Mouse (Mus musculus) heart, embryonic 16.5 days (tissue): ENCODE measurements around the gene Scarf1. TPM values are rescaled to one million over a fixed set of nuclear protein-coding genes. Genes with fewer than 3 reads are reported as not detected.
"Not testable (repeated sequence)": the region's sequence is repeated elsewhere in the genome, so short reads cannot be mapped to it uniquely, and the experiment has no call there.

Experiments
- ATAC-seq: fragments of 200-750 bp; cut with Nextera tagmentation; replicated peaks from 2 replicates; pipeline ENCODE4 v1.8.0; 2017; ENCODE audit warnings: moderate number of reproducible peaks; ENCODE audit not compliant: insufficient read depth, low FRiP score; ENCODE audit errors: extremely low read depth
- H3K27ac ChIP-seq: fragments of 300-500 bp; sonication (generic); 2 replicates; pipeline ENCODE4 v1.5.1; 2014; ENCODE audit warnings: mild to moderate bottlenecking, low read length, control low read depth, moderate library complexity
- H3K27me3 ChIP-seq: fragments of 300-500 bp; sonication (generic); 2 replicates; pipeline ENCODE4 v1.6.1; 2014; ENCODE audit warnings: low read length, mixed read lengths; ENCODE audit not compliant: control insufficient read depth, insufficient read depth
- H3K36me3 ChIP-seq: fragments of 300-500 bp; sonication (generic); 2 replicates; pipeline ENCODE4 v1.6.1; 2014; ENCODE audit not compliant: control insufficient read depth, insufficient read depth
- H3K4me1 ChIP-seq: fragments of 300-500 bp; sonication (generic); 2 replicates; pipeline ENCODE4 v1.6.1; 2014; ENCODE audit warnings: low read length, mixed read lengths; ENCODE audit not compliant: control insufficient read depth, insufficient read depth
- H3K4me2 ChIP-seq: fragments of 300-500 bp; sonication (generic); 2 replicates; pipeline ENCODE4 v1.6.1; 2014; ENCODE audit warnings: low read depth, mild to moderate bottlenecking, control low read depth, low read length
- H3K4me3 ChIP-seq: fragments of 300-500 bp; sonication (generic); 2 replicates; pipeline ENCODE4 v1.5.1; 2014; ENCODE audit warnings: mild to moderate bottlenecking, control low read depth, low read length
- H3K9ac ChIP-seq: fragments of 300-500 bp; sonication (generic); 2 replicates; pipeline ENCODE4 v1.6.1; 2014; ENCODE audit warnings: low read length, control low read depth
- H3K9me3 ChIP-seq: fragments of 300-500 bp; sonication (generic); replicated peaks from 2 replicates; pipeline ENCODE4 v1.6.1; 2016; ENCODE audit warnings: low read length; ENCODE audit not compliant: control insufficient read depth
- WGBS: fragments of 180-500 bp; shearing (Covaris S2); extraction: QIAGEN DNeasy Blood & Tissue Kit; methylation state at CpG from one replicate; pipeline ENCODE4 v1.1.7; 2014; 5-methylcytosine and 5-hydroxymethylcytosine counted together
- polyA plus RNA-seq: library from polyadenylated mRNA; unstranded; fragments of >200 nt; fragmentation: Nextera tagmentation; extraction: Ambion mirVana; gene quantifications from 2 replicates; pipeline ENCODE4 v1.2.1, GENCODE M21; 2015

The Scarf1 gene
- polyA plus RNA-seq, 1 experiment from 2014 or later, result 11.0 TPM

DNA sequence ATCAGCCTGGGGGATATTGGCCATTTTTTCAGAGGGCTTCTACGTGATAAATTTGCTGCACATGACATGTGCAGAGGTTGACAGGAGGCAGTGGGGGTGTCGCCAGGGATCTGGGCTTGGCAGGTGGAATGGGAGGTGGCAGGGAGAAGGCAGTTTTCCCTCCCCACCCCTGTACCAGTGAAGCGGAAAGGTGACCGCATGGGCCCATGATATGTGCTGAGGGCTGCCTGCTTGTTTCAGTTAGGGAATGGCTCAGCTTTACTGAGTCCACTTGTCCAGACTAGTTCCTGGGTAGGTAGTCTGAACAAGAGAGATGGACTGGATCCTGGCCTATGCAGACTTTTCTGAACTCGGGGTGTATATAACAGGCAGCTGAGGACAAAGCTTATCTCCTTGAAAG is 38.0 kb downstream of the Scarf1 start:
- ATAC-seq, result no peak
- 87% methylated on average over 5 of the region's 5 CpGs for WGBS
- peak overlapping the region; percentile 36; the same call in 1 of the 2 replicates for H3K27ac ChIP-seq

DNA sequence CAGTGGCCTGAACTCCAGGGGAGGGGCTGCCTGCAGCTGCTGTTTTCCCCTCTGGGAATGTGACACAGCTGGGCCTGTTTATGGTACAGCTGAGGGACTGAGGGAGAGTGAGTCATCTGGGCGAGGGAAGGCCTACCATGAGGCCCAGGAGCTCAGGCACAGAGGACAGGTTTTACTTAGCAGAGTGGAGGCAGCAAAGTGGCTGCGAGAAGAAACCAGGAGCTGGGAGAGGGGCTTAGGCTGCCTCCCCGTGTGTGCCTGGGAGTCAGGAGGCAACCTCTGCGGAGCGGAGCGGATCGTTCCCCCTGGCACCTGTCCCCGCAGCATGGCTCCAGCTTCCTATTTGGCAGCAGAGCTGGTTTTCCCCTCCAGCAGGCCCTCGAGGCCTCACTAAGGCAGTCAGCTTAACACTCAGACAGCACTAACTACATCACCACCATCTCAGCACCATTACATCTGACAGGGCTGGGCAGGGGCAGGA is 38.7 kb downstream of the Scarf1 start:
- peak overlapping the region; percentile 44; the same call in 1 of the 2 replicates for H3K9ac ChIP-seq
- H3K4me2 ChIP-seq, result no peak overlapping the region
- H3K4me1 ChIP-seq, result peaks cover 26% of the 10 kb centered on the region
- no peaks in the 10 kb centered on the region for H3K9me3 ChIP-seq
- H3K27me3 ChIP-seq, result no peaks in the 10 kb centered on the region
- WGBS, result 40% methylated on average over 9 of the region's 9 CpGs
- peak overlapping the region; percentile 36; the same call in 1 of the 2 replicates for H3K27ac ChIP-seq
- no peaks in the 10 kb centered on the region for H3K36me3 ChIP-seq
- no peak overlapping the region for H3K4me3 ChIP-seq
- ATAC-seq, result peak; percentile 62

More for the DNA sequence above, 38.0 kb downstream of the Scarf1 start:
- Histone ChIP-seq H3K9me3 (no peaks in the 10 kb centered on the region), H3K27me3 (no peaks in the 10 kb centered on the region), H3K4me2 (no peak overlapping the region), H3K36me3 (no peaks in the 10 kb centered on the region), H3K4me1 (peaks cover 26% of the 10 kb centered on the region), H3K4me3 (no peak overlapping the region), H3K9ac (no peak overlapping the region)

DNA sequence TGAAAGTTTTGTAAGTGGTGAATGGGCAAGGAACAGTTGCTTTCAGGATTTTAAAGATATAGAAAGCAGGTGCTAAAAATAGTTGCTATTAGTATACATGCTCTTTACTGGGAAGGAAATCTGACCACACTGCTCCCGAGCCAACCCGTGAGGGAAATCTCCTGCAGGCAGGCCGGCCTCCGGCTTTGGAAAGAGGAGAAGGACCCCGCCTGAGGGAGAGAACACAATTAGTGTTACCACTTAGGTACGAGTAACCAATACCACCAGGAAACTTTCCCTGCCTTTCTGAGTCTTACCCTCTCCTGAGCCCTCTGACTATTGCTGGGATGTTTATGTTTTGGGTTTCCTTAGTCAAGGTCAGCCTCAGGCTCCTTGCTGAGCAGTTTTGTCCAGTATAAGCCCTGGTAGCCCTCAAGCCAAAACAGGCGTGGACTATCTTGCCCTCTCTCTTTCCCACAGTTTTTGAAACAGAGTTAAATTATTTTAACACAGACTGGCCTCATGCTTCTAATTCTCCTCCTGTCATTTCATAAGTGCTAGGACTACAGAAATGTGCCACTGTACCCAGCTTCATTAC is 39.7 kb downstream of the Scarf1 start:
- ATAC-seq, result no peak
- WGBS, result 33% methylated on average over 7 of the region's 7 CpGs
- Histone ChIP-seq H3K36me3 (no peaks in the 10 kb centered on the region), H3K27me3 (no peaks in the 10 kb centered on the region), H3K4me3 (no peak overlapping the region), H3K9ac (peak overlapping the region; percentile 30; the same call in 1 of the 2 replicates), H3K4me1 (peaks cover 26% of the 10 kb centered on the region), H3K9me3 (no peaks in the 10 kb centered on the region), H3K27ac (no peak overlapping the region), H3K4me2 (no peak overlapping the region)

DNA sequence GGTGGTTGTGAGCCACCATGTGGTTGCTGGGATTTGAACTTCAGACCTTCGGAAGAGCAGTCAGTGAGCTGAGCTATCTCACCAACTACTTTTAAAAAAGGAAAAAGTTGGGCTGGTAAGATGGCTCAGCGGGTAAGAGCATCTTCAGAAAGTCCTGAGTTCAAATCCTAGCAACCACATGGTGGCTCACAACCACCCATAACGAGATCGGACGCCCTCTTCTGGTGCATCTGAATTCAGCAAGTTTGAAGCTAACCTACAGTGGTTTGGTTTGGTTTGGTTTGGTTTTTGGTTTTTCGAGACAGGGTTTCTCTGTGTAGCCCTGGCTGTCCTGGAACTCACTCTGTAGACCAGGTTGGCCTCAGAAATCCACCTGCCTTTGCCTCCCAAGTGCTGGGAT is 42.7 kb downstream of the Scarf1 start:
- H3K9ac ChIP-seq, H3K27ac ChIP-seq, H3K27me3 ChIP-seq, ATAC-seq, H3K9me3 ChIP-seq, H3K4me3 ChIP-seq, H3K36me3 ChIP-seq, H3K4me2 ChIP-seq: not testable (repeated sequence)
- peaks cover 16% of the 10 kb centered on the region for H3K4me1 ChIP-seq
- WGBS, result 90% methylated on average over 6 of the region's 6 CpGs

DNA sequence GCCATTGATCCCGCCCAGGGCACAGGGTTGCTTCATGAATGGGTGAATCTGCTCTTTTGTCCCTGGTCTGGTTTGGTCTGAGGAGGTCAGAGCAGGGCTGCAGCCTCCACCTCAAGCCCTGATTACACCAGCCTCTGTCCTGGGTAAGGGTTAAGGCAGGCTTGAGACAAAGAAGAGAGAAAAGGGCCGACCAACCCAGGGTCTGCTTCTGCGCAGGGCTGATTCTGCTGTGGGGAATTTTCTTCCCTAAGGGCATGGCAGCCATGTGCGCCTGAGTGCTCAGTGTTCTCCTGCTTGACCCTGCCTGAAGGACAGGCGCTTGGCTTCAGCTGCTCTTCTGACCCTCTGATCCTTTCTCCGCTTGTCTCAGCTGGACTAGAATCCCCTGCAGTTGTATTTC is 43.8 kb downstream of the Scarf1 start:
- Histone ChIP-seq H3K4me1 (peaks cover 12% of the 10 kb centered on the region), H3K9ac (no peak overlapping the region), H3K4me2 (no peak overlapping the region), H3K4me3 (no peak overlapping the region), H3K27ac (no peak overlapping the region), H3K27me3 (no peaks in the 10 kb centered on the region), H3K36me3 (no peaks in the 10 kb centered on the region), H3K9me3 (no peaks in the 10 kb centered on the region)
- no peak for ATAC-seq
- 79% methylated on average over 6 of the region's 6 CpGs for WGBS

DNA sequence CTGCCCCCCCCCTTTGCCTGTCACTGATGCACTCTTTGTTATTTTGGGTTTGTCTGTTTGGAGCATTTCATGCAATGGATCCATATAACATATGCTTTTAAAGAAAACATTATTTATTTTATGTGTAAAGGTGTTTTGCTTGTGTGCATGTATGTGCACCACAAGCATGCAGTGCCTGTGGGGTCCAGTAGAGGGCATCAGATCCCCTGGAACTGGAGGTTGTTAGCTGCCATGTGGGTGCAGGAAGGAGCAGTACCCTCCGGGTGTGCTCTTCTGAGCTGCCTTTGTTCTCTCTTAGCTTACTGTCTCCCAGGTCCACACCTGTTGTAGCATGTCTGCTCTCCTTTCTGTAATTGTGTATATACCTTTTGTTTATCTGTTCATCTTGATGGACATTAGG is 44.8 kb downstream of the Scarf1 start:
- no peak for ATAC-seq
- WGBS, result 95% methylated on average over 1 of the region's 1 CpGs

GRCm38 (mm10) chr11:75559870-75560504 is 46.6 kb downstream of the Scarf1 start:
- no peak overlapping the region for H3K9ac ChIP-seq
- H3K36me3 ChIP-seq, result no peaks in the 10 kb centered on the region
- WGBS, result 85% methylated on average over 8 of the region's 8 CpGs
- H3K9me3 ChIP-seq, result no peaks in the 10 kb centered on the region
- peaks cover 25% of the 10 kb centered on the region for H3K4me1 ChIP-seq
- H3K27ac ChIP-seq, result peak overlapping the region; percentile 48; the same call in 1 of the 2 replicates
- H3K4me3 ChIP-seq, result no peak overlapping the region
- no peak overlapping the region for H3K4me2 ChIP-seq
- no peak for ATAC-seq
- no peaks in the 10 kb centered on the region for H3K27me3 ChIP-seq

More for the DNA sequence above, 44.8 kb downstream of the Scarf1 start:
- H3K27ac ChIP-seq, result no peak overlapping the region
- no peak overlapping the region for H3K4me3 ChIP-seq
- no peak overlapping the region for H3K9ac ChIP-seq
- no peaks in the 10 kb centered on the region for H3K36me3 ChIP-seq
- H3K9me3 ChIP-seq, result no peaks in the 10 kb centered on the region
- H3K4me1 ChIP-seq, result peaks cover 10% of the 10 kb centered on the region
- no peaks in the 10 kb centered on the region for H3K27me3 ChIP-seq
- no peak overlapping the region for H3K4me2 ChIP-seq

DNA sequence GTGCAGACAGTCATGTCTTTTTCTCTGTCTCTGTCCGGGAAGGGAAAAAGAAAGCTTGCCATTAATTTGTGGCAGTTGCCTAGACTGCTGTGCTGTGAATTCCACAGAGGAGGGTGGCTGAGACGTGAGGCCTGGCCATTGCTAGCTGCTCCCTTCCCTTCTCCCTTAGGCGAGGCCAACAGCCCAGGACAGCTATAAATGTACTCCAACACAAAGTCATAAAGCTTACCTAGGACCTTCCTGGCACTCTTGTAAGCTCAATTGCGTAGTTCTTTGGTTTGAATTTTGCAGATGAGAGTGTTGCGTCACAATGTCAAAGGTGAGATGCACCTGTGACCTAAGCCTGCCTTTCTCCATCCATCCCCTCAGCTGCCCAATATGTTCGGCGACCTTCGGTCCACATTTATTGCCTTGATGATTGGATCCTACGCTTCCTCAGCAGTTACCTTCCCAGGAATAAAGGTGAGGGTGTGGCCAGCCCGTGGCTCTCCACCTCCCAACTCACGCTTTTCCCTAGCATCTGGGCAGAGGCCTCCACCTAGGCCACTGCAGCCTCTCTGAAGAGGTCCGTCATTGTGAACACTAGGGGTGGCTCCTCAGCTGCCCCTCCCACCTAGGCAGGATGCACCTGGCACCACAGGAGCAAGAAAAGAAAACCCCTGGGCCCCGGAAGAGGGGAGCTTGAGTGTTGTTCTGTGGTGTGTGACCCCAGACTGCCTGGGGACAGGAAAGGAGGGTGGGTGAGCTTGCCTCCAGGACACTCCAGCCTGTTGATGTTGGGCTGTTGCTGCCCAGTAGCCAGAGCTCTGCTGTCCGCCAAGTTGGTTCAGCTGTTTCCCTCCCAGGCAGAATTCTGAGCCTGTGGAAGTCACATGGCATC is 47.4 kb downstream of the Scarf1 start:
- Histone ChIP-seq H3K4me2 (no peak overlapping the region), H3K4me3 (no peak overlapping the region), H3K27ac (peak overlapping the region; percentile 48; the same call in 1 of the 2 replicates), H3K27me3 (no peaks in the 10 kb centered on the region), H3K36me3 (no peaks in the 10 kb centered on the region), H3K9me3 (no peaks in the 10 kb centered on the region), H3K9ac (no peak overlapping the region), H3K4me1 (peaks cover 26% of the 10 kb centered on the region)
- 0 out of 2 replicates have a peak, but pooled peaks have one; percentile 19 for ATAC-seq
- 79% methylated on average over 14 of the region's 14 CpGs for WGBS
